In the genomic region with DNA sequence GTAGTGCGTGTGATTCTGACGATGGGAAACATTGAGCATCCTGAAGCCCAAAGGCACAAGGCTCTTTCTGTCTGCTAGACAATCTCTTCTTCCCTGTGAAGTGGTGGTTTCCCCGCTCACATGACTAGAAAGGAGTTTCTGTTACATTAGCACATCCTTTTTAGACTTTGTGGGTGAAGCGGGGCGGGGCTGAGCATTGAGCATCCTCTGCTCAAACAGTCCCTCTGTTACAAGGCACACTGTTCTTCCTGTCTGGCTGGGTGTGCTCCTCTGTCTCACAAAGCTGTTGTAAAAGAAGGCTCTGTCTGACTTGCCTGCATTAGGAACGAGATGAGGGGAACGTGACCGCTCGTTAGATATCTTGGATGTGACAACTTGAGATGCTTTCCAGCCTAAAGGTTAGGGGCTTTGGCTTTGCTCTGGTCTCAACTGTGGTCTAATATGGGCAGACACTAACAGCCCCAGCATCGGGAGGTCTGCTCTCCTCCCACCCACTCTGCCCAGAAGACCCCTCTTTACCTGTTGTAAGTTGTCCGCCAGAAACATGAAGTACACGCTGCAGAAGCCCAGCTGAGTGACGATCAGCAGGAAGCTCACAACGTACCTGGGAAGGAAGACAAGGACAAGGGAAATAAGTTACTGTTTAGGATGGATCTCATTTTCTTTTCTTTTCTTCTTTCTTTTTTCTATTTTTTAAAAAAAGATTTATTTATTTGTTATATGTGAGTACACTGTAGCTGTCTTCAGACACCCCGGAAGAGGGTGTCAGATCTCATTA, we compare ENCODE assay signal across 16 mouse cellular contexts. TPM values are rescaled to one million over a fixed set of nuclear protein-coding genes. Genes with fewer than 3 reads are reported as not detected.
DNase-seq lines count a peak whose midpoint lies in the region; ATAC-seq and TF ChIP-seq lines count a peak whose summit lies in the region.
"Had no signal": no experiment of that assay in that cellular context is flagged by ENCODE, and none has a peak within 500 bp of the region (broad histone marks: within the 10 kb centered on the region; RNA-seq: fewer than 3 reads in every experiment).

No protein-coding gene starts in this region.

- H3K4me1 ChIP-seq in heart, embryonic 16.5 days (ENCODE audit: control insufficient read depth, insufficient read depth, low read length) = no peaks in the 10 kb centered on the region

- no peak overlapping the region for H3K9ac ChIP-seq in heart, embryonic 16.5 days (ENCODE audit: low read length)

- peak overlapping the region; percentile 47; the same call in 1 of the 2 replicates for H3K27ac ChIP-seq in heart, embryonic 16.5 days (ENCODE audit: low read length)
- peak overlapping the region; percentile 2; the same call in 1 of the 2 replicates for H3K27ac ChIP-seq in macrophage
- H3K27ac ChIP-seq in layer of hippocampus, adult 2 months = no peak overlapping the region
- H3K27ac ChIP-seq: left cerebral cortex, adult 2 months had no signal

- no peak for DNase-seq in heart, postnatal 36 days
- DNase-seq in splenic B cell, adult 2 months (ENCODE audit: low read depth, low spot score) = peak; percentile 95
- DNase-seq in layer of hippocampus, adult 2 months (ENCODE audit: low spot score in 2 of 2) = no peak
- no peak for DNase-seq in right cerebral cortex, adult 2 months (ENCODE audit: low spot score in 2 of 2)
- DNase-seq in left cerebral cortex, adult 8-10 months (ENCODE audit: low spot score in 2 of 2) = no peak
- DNase-seq: adrenal gland, adult 2 months; cerebellum, postnatal 10 days; heart, adult 11 months; right cerebral cortex, adult 18-20 months had no signal

- no peaks in the 10 kb centered on the region for H3K9me3 ChIP-seq in heart, embryonic 16.5 days (replicated peaks; ENCODE audit: control insufficient read depth, low read length)

- no peak overlapping the region for H3K4me3 ChIP-seq in heart, embryonic 16.5 days (ENCODE audit: low read length)
- no peak overlapping the region for H3K4me3 ChIP-seq in macrophage (ENCODE audit: inconsistent target)
- no peak overlapping the region for H3K4me3 ChIP-seq in layer of hippocampus, adult 2 months
- H3K4me3 ChIP-seq: left cerebral cortex, adult 2 months; myocyte had no signal

- TF ChIP-seq CTCF in layer of hippocampus, adult 2 months (conservative IDR thresholded peaks at IDR 0.05) = no peak

- H3K27me3 ChIP-seq in heart, embryonic 16.5 days (ENCODE audit: control insufficient read depth, insufficient read depth, low read length) = no peaks in the 10 kb centered on the region
- no peaks in the 10 kb centered on the region for H3K27me3 ChIP-seq in splenic B cell, adult 2 months (ENCODE audit: control insufficient read depth, insufficient read depth, low read length, poor library complexity, severe bottlenecking)

- ATAC-seq in heart, embryonic 16.5 days (replicated peaks; ENCODE audit: extremely low read depth, insufficient read depth, low FRiP score) = no peak
- ATAC-seq in CD4-positive, CD25-positive, alpha-beta regulatory T cell, adult 4 months = peak; percentile 87
- ATAC-seq: hindbrain, embryonic 16.5 days had no signal

- 65% methylated on average over 15 of the region's 15 CpGs for WGBS in heart, embryonic 16.5 days
- WGBS in macrophage (ENCODE audit: missing documents) = 31% methylated on average over 15 of the region's 15 CpGs

- H3K79me2 ChIP-seq in macrophage (ENCODE audit: inconsistent target) = no peaks in the 10 kb centered on the region

- intact Hi-C loops in heart, postnatal 36 days (cut with DNase I) = no loop called here

- H3K4me2 ChIP-seq in heart, embryonic 16.5 days (ENCODE audit: low read depth, low read length) = no peak overlapping the region

- H3K36me3 ChIP-seq in heart, embryonic 16.5 days (ENCODE audit: control insufficient read depth, insufficient read depth) = no peaks in the 10 kb centered on the region
- no peaks in the 10 kb centered on the region for H3K36me3 ChIP-seq in macrophage (ENCODE audit: inconsistent target)
- H3K36me3 ChIP-seq in splenic B cell, adult 2 months (ENCODE audit: control insufficient read depth, insufficient read depth, low read length, poor library complexity, severe bottlenecking) = no peaks in the 10 kb centered on the region

RNA-seq across cellular contexts. Expression of gene Slc36a3, which starts 14.5 kb away (rescaled TPM):
- polyA plus RNA-seq in heart, embryonic 16.5 days (2015; fragmentation: Nextera tagmentation; extraction: Ambion mirVana) = not detected in 2 replicates
- total RNA-seq in heart, postnatal 36 days (2021) = not detected
- polyA plus RNA-seq in CD4-positive, CD25-positive, alpha-beta regulatory T cell, adult 4 months (2017; shearing (Covaris generic)) = under 1 TPM; 0.36 to 0.58 TPM
- under 1 TPM in 10 of 26 experiments, not detected in 16; 0.32 to 0.78 (median 0.54) TPM for total RNA-seq in macrophage (2018; cell fraction: chromatin; rRNA removed)
- under 1 TPM in 22 of 26 experiments, not detected in 4; 0.09 to 0.37 (median 0.22) TPM for total RNA-seq in macrophage (2018; cell fraction: cytosol; rRNA removed)
- under 1 TPM in 9 of 26 experiments, not detected in 17; 0.29 to 0.54 (median 0.36) TPM for total RNA-seq in macrophage (2018; cell fraction: nucleus; rRNA removed)
- 0.10 TPM in 1 of 3 replicates, not detected in the others for polyA plus RNA-seq in macrophage (2018)
- total RNA-seq in layer of hippocampus, adult 2 months (2021) = not detected
- not detected for total RNA-seq in left cerebral cortex, adult 8-10 months (2022)
- total RNA-seq: adrenal gland, adult 2 months; left cerebral cortex, adult 2 months had no signal
- polyA plus RNA-seq: hindbrain, embryonic 16.5 days; liver, embryonic 16.5 days; myocyte had no signal

RNA-seq across cellular contexts. Expression of gene Gm2a, which starts 39.0 kb away (rescaled TPM):
- 36.7 and 38.5 TPM in 2 replicates for polyA plus RNA-seq in heart, embryonic 16.5 days (2015; fragmentation: Nextera tagmentation; extraction: Ambion mirVana)
- total RNA-seq in heart, postnatal 36 days (2021) = 10 to 100 TPM; 10.8 to 11.8 TPM
- polyA plus RNA-seq in CD4-positive, CD25-positive, alpha-beta regulatory T cell, adult 4 months (2017; shearing (Covaris generic)) = 100 to 1,000 TPM; 162 to 185 TPM
- total RNA-seq in macrophage (2018; cell fraction: chromatin; rRNA removed) = 10 to 100 TPM in 1 of 26 experiments, 1 to 10 TPM in 25; 1.3 to 10.9 (median 3.9) TPM
- 100 to 1,000 TPM; 104 to 194 (median 135) TPM for total RNA-seq in macrophage (2018; cell fraction: cytosol; rRNA removed)
- 100 to 1,000 TPM in 2 of 26 experiments, 10 to 100 TPM in 24; 18.2 to 115 (median 67.3) TPM for total RNA-seq in macrophage (2018; cell fraction: nucleus; rRNA removed)
- 127 to 236 TPM (median 209 TPM) in 3 replicates for polyA plus RNA-seq in macrophage (2018)
- total RNA-seq in layer of hippocampus, adult 2 months (2021) = 10 to 100 TPM; 29.9 to 30.8 TPM
- total RNA-seq in left cerebral cortex, adult 8-10 months (2022) = 10 to 100 TPM; 30.5 to 41.8 (median 34.5) TPM

RNA-seq across cellular contexts. Expression of gene Slc36a2, which starts 47.9 kb away (rescaled TPM):
- polyA plus RNA-seq in heart, embryonic 16.5 days (2015; fragmentation: Nextera tagmentation; extraction: Ambion mirVana) = 6.3 and 7.1 TPM in 2 replicates
- 10 to 100 TPM; 14.3 to 14.8 TPM for total RNA-seq in heart, postnatal 36 days (2021)
- not detected for polyA plus RNA-seq in CD4-positive, CD25-positive, alpha-beta regulatory T cell, adult 4 months (2017; shearing (Covaris generic))
- total RNA-seq in macrophage (2018; cell fraction: chromatin; rRNA removed) = not detected
- total RNA-seq in macrophage (2018; cell fraction: cytosol; rRNA removed) = under 1 TPM in 1 of 26 experiments, not detected in 25; 0.09 TPM
- total RNA-seq in macrophage (2018; cell fraction: nucleus; rRNA removed) = under 1 TPM in 1 of 26 experiments, not detected in 25; 0.24 TPM
- polyA plus RNA-seq in macrophage (2018) = 0.12 TPM in 1 of 3 replicates, not detected in the others
- total RNA-seq in layer of hippocampus, adult 2 months (2021) = under 1 TPM in 1 of 2 experiments, not detected in 1; 0.33 TPM
- total RNA-seq in left cerebral cortex, adult 8-10 months (2022) = under 1 TPM in 3 of 4 experiments, not detected in 1; 0.19 to 0.39 (median 0.27) TPM
- polyA plus RNA-seq: myocyte had no signal

RNA-seq across cellular contexts. Expression of gene Ccdc69, which starts 59.0 kb away (rescaled TPM):
- polyA plus RNA-seq in heart, embryonic 16.5 days (2015; fragmentation: Nextera tagmentation; extraction: Ambion mirVana) = 22.6 and 25.1 TPM in 2 replicates
- 1 to 10 TPM; 7.6 to 8.0 TPM for total RNA-seq in heart, postnatal 36 days (2021)
- polyA plus RNA-seq in CD4-positive, CD25-positive, alpha-beta regulatory T cell, adult 4 months (2017; shearing (Covaris generic)) = 10 to 100 TPM; 68.2 to 80.6 TPM
- total RNA-seq in macrophage (2018; cell fraction: chromatin; rRNA removed) = 1 to 10 TPM in 21 of 26 experiments, under 1 TPM in 2, not detected in 3; 0.62 to 6.1 (median 3.0) TPM
- 1 to 10 TPM in 25 of 26 experiments, under 1 TPM in 1; 0.43 to 5.7 (median 3.8) TPM for total RNA-seq in macrophage (2018; cell fraction: cytosol; rRNA removed)
- 1 to 10 TPM in 21 of 26 experiments, under 1 TPM in 5; 0.40 to 6.5 (median 2.3) TPM for total RNA-seq in macrophage (2018; cell fraction: nucleus; rRNA removed)
- polyA plus RNA-seq in macrophage (2018) = 2.8 to 5.5 TPM (median 3.1 TPM) in 3 replicates
- under 1 TPM in 1 of 2 experiments, not detected in 1; 0.42 TPM for total RNA-seq in layer of hippocampus, adult 2 months (2021)
- total RNA-seq in left cerebral cortex, adult 8-10 months (2022) = under 1 TPM; 0.44 to 0.50 (median 0.47) TPM

Comparison
In these comparisons a context has a peak if more than half of its experiments do, and no peak if none do; other contexts are left out.
1. RNA of gene Slc36a2, which starts 47.9 kb away (total RNA-seq): 14.3 to 14.8 TPM in heart, postnatal 36 days; 0.33 TPM in layer of hippocampus, adult 2 months and 0.19 to 0.39 TPM in left cerebral cortex, adult 8-10 months; every median in the first group is over 10 times any median in the second.